Mouse (Mus musculus) heart, adult 2 months (tissue): Measurements from ENCODE around the gene Mavs.

Experiments used
- CTCF ChIP-seq: fragments of 200-600 bp; IDR thresholded peaks from 2 replicates; pipeline ENCODE4 v1.8.1; 2022; ENCODE audit warnings: antibody characterized with exemption, mild to moderate bottlenecking, moderate library complexity
- POLR2A ChIP-seq: fragments of 200-500 bp; IDR thresholded peaks from 2 replicates; pipeline ENCODE4 v1.6.1; 2011; ENCODE audit warnings: mild to moderate bottlenecking, low read depth, low read length, control low read depth; ENCODE audit not compliant: insufficient read depth

DNA sequence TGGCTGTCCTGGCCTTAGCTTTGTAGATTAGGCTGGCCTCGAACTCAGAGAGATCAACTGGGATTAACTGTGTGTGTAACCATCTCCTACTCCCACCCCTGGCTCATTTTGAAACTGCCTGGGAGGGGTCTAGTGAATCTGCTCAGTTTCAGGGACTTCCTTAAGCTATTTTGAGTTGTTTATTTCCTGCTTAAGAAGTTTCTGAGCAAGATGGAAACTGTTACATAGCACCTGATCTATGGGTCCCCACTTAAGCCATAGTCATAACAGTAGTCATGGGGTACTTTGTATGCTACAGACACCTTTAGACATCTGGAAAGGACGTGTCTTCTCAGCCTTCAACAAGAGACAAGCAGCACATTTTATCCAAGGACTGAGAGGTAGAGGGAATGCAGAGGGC lies 33.2 kb upstream of the Mavs start:
- no peak for TF ChIP-seq CTCF
- TF ChIP-seq POLR2A = no peak
